Mouse (Mus musculus) limb, embryonic 12.5 days (tissue): ENCODE measurements around the gene Alk. TPM values are rescaled to one million over a fixed set of nuclear protein-coding genes. Genes with fewer than 3 reads are reported as not detected.

Source experiments
- ATAC-seq: fragments of 200-750 bp; cut with Nextera tagmentation; 2 replicates; pipeline ENCODE4 v1.8.0; 2017; ENCODE audit warnings: low read depth, moderate TSS enrichment; ENCODE audit not compliant: insufficient number of reproducible peaks, insufficient read depth, low FRiP score, low TSS enrichment
- H3K27ac ChIP-seq: fragments of 300-500 bp; sonication (generic); 2 replicates; pipeline ENCODE4 v1.5.1; 2016; ENCODE audit warnings: mild to moderate bottlenecking, moderate library complexity
- H3K27me3 ChIP-seq: fragments of 300-500 bp; sonication (generic); 2 replicates; pipeline ENCODE4 v1.6.1; 2016; ENCODE audit warnings: mild to moderate bottlenecking, moderate library complexity
- H3K36me3 ChIP-seq: fragments of 300-500 bp; sonication (generic); 2 replicates; pipeline ENCODE4 v1.6.1; 2016; ENCODE audit warnings: mild to moderate bottlenecking, moderate library complexity
- H3K4me1 ChIP-seq: fragments of 300-500 bp; sonication (generic); replicated peaks from 2 replicates; pipeline ENCODE4 v1.6.1; 2016
- H3K4me2 ChIP-seq: fragments of 300-500 bp; sonication (generic); 2 replicates; pipeline ENCODE4 v1.6.1; 2016; ENCODE audit warnings: mild to moderate bottlenecking, moderate library complexity
- H3K4me3 ChIP-seq: fragments of 300-500 bp; sonication (generic); replicated peaks from 2 replicates; pipeline ENCODE4 v1.5.1; 2016; ENCODE audit warnings: mild to moderate bottlenecking
- H3K9ac ChIP-seq: fragments of 300-500 bp; sonication (generic); replicated peaks from 2 replicates; pipeline ENCODE4 v1.6.1; 2016; ENCODE audit warnings: mild to moderate bottlenecking, moderate library complexity
- H3K9me3 ChIP-seq: fragments of 300-500 bp; sonication (generic); 2 replicates; pipeline ENCODE4 v1.6.1; 2016; ENCODE audit warnings: mild to moderate bottlenecking, moderate library complexity
- WGBS: fragments of 180-500 bp; shearing (Covaris S2); methylation state at CpG from one replicate; pipeline ENCODE4 v1.1.7; 2016; 5-methylcytosine and 5-hydroxymethylcytosine counted together
- polyA plus RNA-seq: library from polyadenylated mRNA; unstranded; fragments of >200 nt; fragmentation: Nextera tagmentation; extraction: Ambion mirVana; gene quantifications from 2 replicates; pipeline ENCODE4 v1.2.1, GENCODE M21; 2016

The Alk gene
- polyA plus RNA-seq, 1 experiment from 2014 or later = 0.44 TPM

GRCm38 (mm10) chr17:72527481-72527880 lies 76.9 kb downstream of the Alk start:
- Histone ChIP-seq H3K27me3 (no peaks in the 10 kb centered on the region), H3K9ac (no peak overlapping the region), H3K4me1 (no peaks in the 10 kb centered on the region), H3K36me3 (no peaks in the 10 kb centered on the region), H3K27ac (no peak overlapping the region), H3K9me3 (no peaks in the 10 kb centered on the region), H3K4me2 (no peak overlapping the region), H3K4me3 (no peak overlapping the region)
- WGBS = 77% methylated on average over 5 of the region's 5 CpGs
- ATAC-seq = no peak

GRCm38 (mm10) chr17:72526356-72526755 lies 78.1 kb downstream of the Alk start:
- no peaks in the 10 kb centered on the region for H3K9me3 ChIP-seq
- no peak for ATAC-seq
- H3K27ac ChIP-seq = no peak overlapping the region
- no peak overlapping the region for H3K4me2 ChIP-seq
- no peak overlapping the region for H3K9ac ChIP-seq
- H3K4me3 ChIP-seq = no peak overlapping the region
- 83% methylated on average over 4 of the region's 4 CpGs for WGBS
- H3K27me3 ChIP-seq = no peaks in the 10 kb centered on the region
- no peaks in the 10 kb centered on the region for H3K36me3 ChIP-seq
- no peaks in the 10 kb centered on the region for H3K4me1 ChIP-seq

GRCm38 (mm10) chr17:72524839-72525238 lies 79.6 kb downstream of the Alk start:
- 87% methylated on average over 3 of the region's 3 CpGs for WGBS
- H3K9me3 ChIP-seq = no peaks in the 10 kb centered on the region

GRCm38 (mm10) chr17:72523006-72523405 lies 81.4 kb downstream of the Alk start:
- WGBS = 51% methylated on average over 7 of the region's 7 CpGs
- ATAC-seq = no peak
- H3K4me2 ChIP-seq = no peak overlapping the region

More at GRCm38 (mm10) chr17:72524839-72525238, 79.6 kb downstream of the Alk start:
- Histone ChIP-seq H3K36me3 (no peaks in the 10 kb centered on the region), H3K27me3 (no peaks in the 10 kb centered on the region), H3K27ac (no peak overlapping the region), H3K4me3 (no peak overlapping the region), H3K4me2 (no peak overlapping the region), H3K4me1 (no peaks in the 10 kb centered on the region), H3K9ac (no peak overlapping the region)
- no peak for ATAC-seq

GRCm38 (mm10) chr17:72522381-72522780 lies 82.0 kb downstream of the Alk start:
- no peak for ATAC-seq
- no peaks in the 10 kb centered on the region for H3K9me3 ChIP-seq
- no peak overlapping the region for H3K4me2 ChIP-seq
- no peaks in the 10 kb centered on the region for H3K4me1 ChIP-seq
- no peaks in the 10 kb centered on the region for H3K36me3 ChIP-seq
- no peak overlapping the region for H3K27ac ChIP-seq
- WGBS = 18% methylated on average over 4 of the region's 4 CpGs
- no peak overlapping the region for H3K4me3 ChIP-seq
- no peak overlapping the region for H3K9ac ChIP-seq
- no peaks in the 10 kb centered on the region for H3K27me3 ChIP-seq

More at GRCm38 (mm10) chr17:72523006-72523405, 81.4 kb downstream of the Alk start:
- Histone ChIP-seq H3K4me1 (no peaks in the 10 kb centered on the region), H3K36me3 (no peaks in the 10 kb centered on the region), H3K27me3 (no peaks in the 10 kb centered on the region), H3K4me3 (no peak overlapping the region), H3K9me3 (no peaks in the 10 kb centered on the region), H3K9ac (no peak overlapping the region), H3K27ac (no peak overlapping the region)

- no peaks in the 10 kb centered on the region for H3K9me3 ChIP-seq
- no peak overlapping the region for H3K9ac ChIP-seq
- no peaks in the 10 kb centered on the region for H3K27me3 ChIP-seq
- H3K4me1 ChIP-seq = no peaks in the 10 kb centered on the region
- no peak overlapping the region for H3K4me2 ChIP-seq
- H3K36me3 ChIP-seq = no peaks in the 10 kb centered on the region
- H3K4me3 ChIP-seq = no peak overlapping the region
- 85% methylated on average over 5 of the region's 5 CpGs for WGBS
- H3K27ac ChIP-seq = no peak overlapping the region
- no peak for ATAC-seq
Measured at GRCm38 (mm10) chr17:72521353-72521752, 83.1 kb downstream of the Alk start.

GRCm38 (mm10) chr17:72510746-72511145 lies 93.7 kb downstream of the Alk start:
- Histone ChIP-seq H3K36me3 (no peaks in the 10 kb centered on the region), H3K4me1 (no peaks in the 10 kb centered on the region)
- 88% methylated on average over 6 of the region's 6 CpGs for WGBS

GRCm38 (mm10) chr17:72508678-72509394 lies 95.6 kb downstream of the Alk start:
- no peaks in the 10 kb centered on the region for H3K27me3 ChIP-seq
- H3K27ac ChIP-seq = no peak overlapping the region
- no peak overlapping the region for H3K4me3 ChIP-seq
- 85% methylated on average over 7 of the region's 7 CpGs for WGBS
- H3K36me3 ChIP-seq = no peaks in the 10 kb centered on the region
- H3K9ac ChIP-seq = no peak overlapping the region
- H3K4me2 ChIP-seq = no peak overlapping the region
- no peaks in the 10 kb centered on the region for H3K4me1 ChIP-seq
- ATAC-seq = no peak
- no peaks in the 10 kb centered on the region for H3K9me3 ChIP-seq

More at GRCm38 (mm10) chr17:72510746-72511145, 93.7 kb downstream of the Alk start:
- no peak for ATAC-seq
- Histone ChIP-seq H3K9ac (no peak overlapping the region), H3K4me2 (no peak overlapping the region), H3K9me3 (no peaks in the 10 kb centered on the region), H3K27ac (no peak overlapping the region), H3K27me3 (no peaks in the 10 kb centered on the region), H3K4me3 (no peak overlapping the region)

- 66% methylated on average over 7 of the region's 7 CpGs for WGBS
- Histone ChIP-seq H3K4me1 (no peaks in the 10 kb centered on the region), H3K9me3 (no peaks in the 10 kb centered on the region), H3K36me3 (no peaks in the 10 kb centered on the region), H3K4me3 (no peak overlapping the region), H3K9ac (no peak overlapping the region), H3K27me3 (no peaks in the 10 kb centered on the region), H3K4me2 (no peak overlapping the region), H3K27ac (no peak overlapping the region)
- ATAC-seq = no peak
Measured at GRCm38 (mm10) chr17:72505213-72505612, 99.2 kb downstream of the Alk start.

GRCm38 (mm10) chr17:72504581-72504980 lies 99.8 kb downstream of the Alk start:
- no peak overlapping the region for H3K4me3 ChIP-seq
- no peak overlapping the region for H3K4me2 ChIP-seq
- H3K36me3 ChIP-seq = no peaks in the 10 kb centered on the region
- ATAC-seq = no peak
- no peak overlapping the region for H3K9ac ChIP-seq
- no peak overlapping the region for H3K27ac ChIP-seq
- H3K4me1 ChIP-seq = no peaks in the 10 kb centered on the region
- no peaks in the 10 kb centered on the region for H3K27me3 ChIP-seq
- no peaks in the 10 kb centered on the region for H3K9me3 ChIP-seq
- WGBS = 88% methylated on average over 6 of the region's 6 CpGs

- no peak overlapping the region for H3K4me2 ChIP-seq
- no peaks in the 10 kb centered on the region for H3K27me3 ChIP-seq
- H3K4me3 ChIP-seq = no peak overlapping the region
- H3K4me1 ChIP-seq = no peaks in the 10 kb centered on the region
- no peak for ATAC-seq
- 68% methylated on average over 5 of the region's 5 CpGs for WGBS
- H3K36me3 ChIP-seq = no peaks in the 10 kb centered on the region
- H3K9me3 ChIP-seq = no peaks in the 10 kb centered on the region
- H3K9ac ChIP-seq = no peak overlapping the region
- H3K27ac ChIP-seq = no peak overlapping the region
Measured at GRCm38 (mm10) chr17:72495395-72495794, 109.0 kb downstream of the Alk start.

- Histone ChIP-seq H3K36me3 (no peaks in the 10 kb centered on the region), H3K9me3 (no peaks in the 10 kb centered on the region), H3K4me2 (no peak overlapping the region), H3K27me3 (no peaks in the 10 kb centered on the region), H3K9ac (no peak overlapping the region), H3K4me3 (no peak overlapping the region), H3K27ac (no peak overlapping the region), H3K4me1 (no peaks in the 10 kb centered on the region)
- ATAC-seq = no peak
- 83% methylated on average over 4 of the region's 4 CpGs for WGBS
Measured at GRCm38 (mm10) chr17:72485623-72486022, 118.8 kb downstream of the Alk start.
